Mouse (Mus musculus) embryonic fibroblast, embryonic 13.5 days (primary cell): ENCODE results near the gene Mpzl1.

Experiments used
- CTCF ChIP-seq: IDR thresholded peaks from 2 replicates; pipeline ENCODE4 v1.5.1; 2011; ENCODE audit warnings: mild to moderate bottlenecking, control low read depth, low read length, moderate library complexity, borderline replicate concordance; ENCODE audit not compliant: insufficient read depth
- POLR2A ChIP-seq: IDR thresholded peaks from 2 replicates; pipeline ENCODE4 v1.6.1; 2011; ENCODE audit warnings: low read depth, mild to moderate bottlenecking, control low read depth, low read length, moderate library complexity

GRCm38 (mm10) chr1:165658602-165659001 lies 24.3 kb upstream of the Mpzl1 start:
- peak; percentile 72 for TF ChIP-seq CTCF
- no peak for TF ChIP-seq POLR2A
